Mouse (Mus musculus) lung, adult 18-20 months (tissue): ENCODE data around the gene Retreg1.

Experiments
- DNase-seq, 2 experiments: peaks; one replicate each; pipeline ENCODE4 v3.0.0; 2022; ENCODE audit warnings: mixed read lengths in 2 of 2

Gene Retreg1

DNA sequence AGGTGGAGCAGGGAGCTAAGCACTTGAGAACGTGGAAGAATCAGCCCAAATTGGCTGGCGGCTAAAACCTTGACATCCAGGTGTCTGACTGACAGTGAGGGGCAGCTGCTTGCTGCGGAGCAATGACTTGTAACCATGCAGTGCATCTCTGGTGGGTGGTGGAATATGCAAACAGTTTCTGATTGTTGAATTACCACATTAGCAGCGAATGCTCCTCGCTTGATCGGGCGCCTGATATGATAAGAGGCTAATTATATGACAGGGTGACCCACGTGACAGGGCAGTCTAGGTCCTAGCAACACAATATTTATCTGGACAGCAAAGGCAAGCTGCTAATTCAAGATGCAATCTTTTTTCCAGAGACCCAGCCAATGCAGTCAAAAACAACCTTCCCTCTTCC is 80.9 kb downstream of the Retreg1 start:
- DNase-seq: no peak

- peak in 1 of 2 experiments; percentile 29 for DNase-seq
Observed at GRCm38 (mm10) chr15:25926171-25926570, 83.2 kb downstream of the Retreg1 start.

- no peak for DNase-seq
Observed at GRCm38 (mm10) chr15:25927106-25927505, 84.1 kb downstream of the Retreg1 start.

GRCm38 (mm10) chr15:25928001-25928400 is 85.0 kb downstream of the Retreg1 start:
- DNase-seq: no peak

- DNase-seq: no peak
Observed at GRCm38 (mm10) chr15:25928831-25929230, 85.9 kb downstream of the Retreg1 start.

GRCm38 (mm10) chr15:25929518-25929917 is 86.5 kb downstream of the Retreg1 start:
- no peak for DNase-seq

DNA sequence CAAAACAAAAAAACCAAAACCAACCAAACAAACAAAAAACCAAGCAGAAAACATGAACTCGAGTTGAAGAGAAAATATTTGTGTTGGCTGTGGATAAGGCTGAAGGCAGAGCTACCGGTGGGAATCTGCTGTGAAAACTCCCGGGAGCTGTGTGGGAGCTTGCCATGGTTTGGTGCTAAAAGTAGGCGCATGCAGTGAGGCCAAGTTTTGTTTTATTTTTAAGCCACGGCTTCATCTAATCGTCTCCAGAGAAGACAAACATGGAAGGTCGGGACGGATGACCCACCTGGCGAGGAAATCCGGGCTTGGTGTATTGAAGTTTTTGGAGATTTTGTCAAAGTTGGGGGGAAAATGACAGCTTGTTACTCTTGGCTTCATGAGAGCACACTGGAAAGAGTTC is 87.0 kb downstream of the Retreg1 start:
- DNase-seq: no peak

GRCm38 (mm10) chr15:25930657-25931056 is 87.7 kb downstream of the Retreg1 start:
- no peak for DNase-seq

DNA sequence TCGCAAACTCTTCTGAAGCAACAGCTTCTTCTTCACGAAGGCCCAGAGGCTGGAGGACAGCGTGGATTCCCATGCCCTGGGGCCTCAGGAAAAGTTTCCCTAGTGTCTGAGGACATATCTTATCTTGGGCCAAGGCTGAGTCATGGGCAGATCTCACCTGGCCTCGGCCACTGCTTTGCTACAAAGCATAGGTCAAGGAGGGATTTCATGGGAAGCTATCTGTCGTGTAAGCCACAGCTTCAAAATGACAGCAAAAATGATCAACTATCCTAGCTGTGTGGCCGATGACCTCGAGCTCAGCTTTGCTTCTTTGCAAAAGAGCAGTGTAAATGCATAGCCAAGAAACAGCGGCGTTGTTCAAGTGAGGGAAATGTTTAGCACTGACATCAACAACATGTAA is 89.5 kb downstream of the Retreg1 start:
- no peak for DNase-seq

DNA sequence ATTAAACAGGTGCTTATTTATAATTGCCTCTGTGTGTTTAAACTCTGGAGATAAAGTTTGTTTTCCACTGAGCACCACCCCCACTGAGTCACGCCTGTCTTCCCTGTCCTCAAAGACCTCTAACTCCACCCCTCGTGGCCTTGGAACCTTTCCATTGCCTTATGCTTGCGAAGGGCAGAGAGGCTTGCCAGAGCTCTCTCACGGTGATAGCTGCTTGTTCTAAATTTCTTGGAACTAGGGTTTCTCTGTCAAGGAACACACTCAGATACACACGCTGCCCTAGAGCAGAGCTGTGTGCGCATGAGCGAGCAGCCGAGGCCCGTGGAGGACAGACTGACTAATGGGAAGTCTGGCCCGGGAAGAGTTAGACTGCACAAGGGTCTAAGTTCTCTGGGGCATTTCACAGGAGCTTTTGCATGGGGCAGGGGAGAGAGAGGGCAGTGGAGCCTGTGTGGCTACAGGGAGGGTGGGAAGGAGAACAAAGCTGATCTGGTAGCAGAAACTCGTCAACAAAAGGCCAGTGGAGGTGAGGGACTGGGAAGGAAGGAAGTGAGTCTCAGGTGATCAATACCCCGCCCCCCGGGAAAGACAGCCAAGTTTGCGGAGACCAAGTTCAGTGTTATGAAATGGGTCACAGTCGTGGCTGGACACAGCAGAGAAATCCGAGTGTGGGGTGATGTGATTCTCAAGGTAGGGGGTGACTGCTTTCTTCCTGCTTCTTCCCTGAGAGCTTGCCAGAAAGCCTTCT is 90.1 kb downstream of the Retreg1 start:
- peak; percentile 87 to 93 for DNase-seq

DNA sequence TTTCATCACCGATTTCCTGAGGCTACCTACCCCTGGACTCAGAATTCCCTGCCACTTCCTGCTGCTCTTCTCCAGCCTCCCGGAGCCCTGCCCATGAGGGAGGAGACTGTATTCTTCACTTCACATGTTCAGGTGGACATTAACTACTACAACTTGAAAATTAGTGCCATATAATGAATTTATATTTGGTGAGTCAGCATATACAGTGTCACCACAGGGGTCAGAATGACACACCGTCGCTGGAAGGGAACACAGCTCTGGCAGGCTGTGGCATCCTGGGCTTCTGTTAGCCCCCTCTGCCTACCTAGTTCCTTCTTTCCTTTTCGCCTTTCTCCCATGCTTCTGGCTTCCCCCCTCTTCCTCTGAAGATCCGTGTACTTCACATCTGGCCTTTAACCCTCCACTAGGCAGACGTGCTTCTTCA is 90.7 kb downstream of the Retreg1 start:
- no peak for DNase-seq

DNA sequence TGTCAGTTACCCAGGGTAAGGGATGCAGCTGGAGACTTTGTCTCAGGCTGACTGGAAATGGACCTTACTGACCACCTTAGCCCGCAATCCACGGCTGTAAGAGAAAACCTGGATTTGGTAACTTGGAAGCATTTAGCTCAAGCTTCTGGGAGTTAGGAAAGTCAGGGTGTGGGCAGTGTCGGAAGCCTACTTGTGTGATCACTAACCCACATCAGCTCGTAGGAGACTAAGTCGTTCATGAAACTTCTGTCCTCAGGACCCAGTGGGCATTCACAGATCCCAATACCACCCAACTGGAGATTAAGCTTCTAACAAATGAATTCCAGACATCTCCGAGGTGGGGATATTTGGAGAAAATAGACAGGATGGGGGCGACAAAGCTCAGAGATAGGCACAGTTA is 91.4 kb downstream of the Retreg1 start:
- no peak for DNase-seq

- DNase-seq: no peak
Observed at GRCm38 (mm10) chr15:25938496-25938895, 95.5 kb downstream of the Retreg1 start.

- DNase-seq: peak; percentile 70 to 82
Observed at GRCm38 (mm10) chr15:25940397-25941377, 97.7 kb downstream of the Retreg1 start.

DNA sequence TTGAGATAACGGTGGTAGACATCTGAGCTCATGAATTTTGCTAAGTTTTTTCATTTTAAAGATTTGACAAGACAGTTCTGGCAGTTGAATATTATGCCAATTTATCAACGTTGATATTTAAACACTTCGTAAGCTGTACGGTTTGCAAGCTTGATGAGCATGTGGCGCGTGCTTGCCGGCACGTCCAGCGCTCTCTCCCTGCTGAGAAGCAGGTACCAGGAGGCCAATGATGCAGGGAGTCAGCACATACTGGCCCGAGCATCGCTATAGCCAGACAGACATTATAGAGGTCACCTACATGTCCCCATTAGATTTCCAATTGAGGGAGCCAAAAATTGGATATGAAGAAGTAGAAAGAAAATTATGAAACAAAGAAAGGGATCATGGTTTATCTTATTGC is 98.5 kb downstream of the Retreg1 start:
- no peak for DNase-seq

DNA sequence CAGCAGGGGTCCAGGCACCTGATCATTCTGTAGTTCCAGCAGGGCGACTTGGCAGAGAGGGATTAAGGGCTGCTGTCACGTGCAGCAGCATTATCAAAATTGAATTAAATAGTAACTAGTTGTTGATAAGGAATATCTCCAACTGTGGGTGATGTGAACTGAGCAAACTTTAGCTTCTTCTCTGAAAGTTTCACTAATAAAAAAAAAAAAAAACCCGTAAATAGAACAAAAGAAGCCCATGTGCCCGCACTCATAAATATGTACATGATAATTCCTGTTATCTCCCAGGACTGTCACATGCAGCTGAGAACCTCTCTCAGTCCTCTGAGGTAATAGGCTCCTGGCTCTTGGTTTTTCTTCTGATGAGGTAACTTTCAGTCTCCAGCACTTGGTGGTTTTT is 99.4 kb downstream of the Retreg1 start:
- DNase-seq: no peak

GRCm38 (mm10) chr15:25943386-25944137 is 100.6 kb downstream of the Retreg1 start:
- no peak for DNase-seq

- DNase-seq: peak; percentile 46 to 74
Observed at GRCm38 (mm10) chr15:25945224-25945623, 102.2 kb downstream of the Retreg1 start.

DNA sequence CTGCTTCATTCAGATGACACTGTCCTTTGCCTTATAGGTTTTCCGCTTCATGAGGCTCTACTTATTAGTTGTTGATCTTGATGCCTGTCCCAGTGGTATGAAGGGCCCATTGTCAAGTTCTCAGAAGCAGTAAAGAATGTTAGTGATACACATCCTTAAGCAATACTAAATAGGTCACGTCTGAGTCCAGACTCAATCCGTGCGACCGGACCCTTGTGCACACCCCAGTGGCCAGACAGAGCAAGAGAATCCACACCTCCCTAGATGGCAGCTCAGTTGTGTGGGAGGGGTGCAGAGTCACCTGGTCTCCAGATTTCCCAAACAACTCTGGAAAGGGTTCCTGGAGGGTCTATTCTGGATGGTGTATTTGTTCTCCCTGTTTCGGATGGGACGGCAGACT is 103.5 kb downstream of the Retreg1 start:
- no peak for DNase-seq

DNA sequence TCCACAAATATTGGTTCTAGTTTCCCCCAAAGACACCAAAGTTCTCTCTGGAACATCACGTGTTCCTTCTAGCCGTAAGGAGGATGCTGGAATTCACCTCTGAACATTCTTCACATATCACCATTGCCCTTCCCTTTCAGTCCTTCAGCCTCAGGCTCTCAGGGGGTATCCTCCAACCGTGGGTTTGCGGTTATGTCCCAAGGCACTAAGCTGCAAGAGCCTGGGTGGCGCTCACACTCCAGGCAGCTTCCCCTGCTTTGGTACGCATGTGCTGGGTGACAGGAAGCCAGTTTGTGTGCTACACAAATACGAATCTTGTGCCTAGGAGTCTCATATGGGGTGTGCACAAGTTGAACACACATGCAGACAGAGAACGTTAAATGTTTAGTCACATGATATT is 104.4 kb downstream of the Retreg1 start:
- no peak for DNase-seq

DNA sequence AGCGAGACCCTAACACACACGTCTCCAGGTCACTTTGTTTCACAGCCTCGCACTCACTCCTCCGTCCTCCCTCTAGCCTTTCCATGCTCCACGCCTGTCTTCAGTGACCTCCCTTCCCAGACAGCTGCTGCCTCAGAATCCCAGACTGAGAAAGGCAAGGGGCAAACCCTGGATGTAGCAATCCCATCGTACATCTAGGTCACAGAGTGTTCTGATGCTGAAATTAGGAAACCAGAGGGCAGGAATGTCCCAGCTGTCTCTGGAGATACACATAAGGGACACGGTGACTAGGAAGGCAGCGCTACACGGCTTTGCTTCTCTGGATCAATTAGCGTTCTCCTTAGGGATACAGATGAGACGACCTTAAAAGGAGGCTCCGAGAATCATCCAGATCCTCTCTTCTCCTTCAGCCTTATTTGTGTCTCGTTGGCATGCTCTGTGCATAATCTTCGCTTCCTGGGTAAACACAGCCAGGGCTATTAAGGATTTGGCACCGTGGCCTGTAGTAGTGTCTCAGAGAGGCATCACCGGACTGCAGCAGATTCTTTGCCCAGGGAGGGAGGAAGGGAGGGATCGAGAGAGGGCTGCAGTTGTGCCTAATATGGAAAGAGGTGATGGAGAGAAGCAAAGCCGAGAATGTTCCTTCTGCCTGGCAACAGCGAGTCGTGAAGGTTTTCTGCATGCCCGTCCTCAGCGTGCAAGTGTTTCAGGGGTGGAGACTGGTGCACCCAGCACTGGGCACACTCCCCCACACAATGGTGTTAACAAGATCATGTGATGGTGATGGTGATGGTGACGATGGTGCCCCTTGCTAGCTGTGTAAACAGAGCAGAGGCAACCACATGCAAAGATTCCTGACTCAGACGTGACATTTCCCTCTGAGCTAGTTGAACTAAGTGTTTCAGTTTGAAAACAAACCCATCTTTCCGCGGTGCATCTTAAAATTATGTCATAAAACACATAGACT is 105.6 kb downstream of the Retreg1 start:
- DNase-seq: peak; percentile 42 to 60

DNA sequence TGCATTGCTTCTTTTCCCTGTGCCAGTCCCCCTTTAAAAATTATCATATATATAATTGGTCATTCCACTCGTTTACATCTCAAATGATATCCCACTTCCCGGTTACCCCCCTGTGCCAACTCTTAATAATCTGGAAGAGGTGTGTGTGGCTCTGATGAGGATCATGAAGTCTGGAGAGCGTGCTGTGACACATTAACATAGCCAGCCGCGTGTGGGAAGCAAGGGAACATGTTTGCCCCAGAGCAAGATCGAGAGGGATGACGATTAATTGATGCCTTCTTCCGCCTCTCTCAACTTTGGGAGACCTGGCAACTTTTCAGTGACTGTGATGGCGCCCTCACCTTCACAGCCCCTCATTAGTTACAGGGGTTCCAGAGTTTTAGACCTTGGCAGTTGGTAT is 106.7 kb downstream of the Retreg1 start:
- DNase-seq: no peak
